Mouse (Mus musculus) forebrain, postnatal 0 days (tissue): Measurements from ENCODE around the gene Tomm20. TPM values are rescaled to one million over a fixed set of nuclear protein-coding genes. Genes with fewer than 3 reads are reported as not detected.
A peak's percentile ranks its signal among the peaks of the same experiment; 100 is the strongest.

Experiments
- ATAC-seq: fragments of 200-750 bp; cut with Nextera tagmentation; 2 replicates; pipeline ENCODE4 v1.8.0; 2017; ENCODE audit warnings: mild to moderate bottlenecking, moderate library complexity
- DNase-seq: peaks from one replicate; pipeline ENCODE4 v3.0.0-alpha.2; 2015
- H3K27ac ChIP-seq: fragments of 300-500 bp; sonication (generic); 2 replicates; pipeline ENCODE4 v1.5.1; 2014; ENCODE audit warnings: low read depth, mild to moderate bottlenecking, antibody characterized with exemption, low read length, moderate library complexity, mixed read lengths
- H3K27me3 ChIP-seq: fragments of 300-500 bp; sonication (generic); 2 replicates; pipeline ENCODE4 v1.6.1; 2014; ENCODE audit warnings: mild to moderate bottlenecking, low read length, mixed read lengths; ENCODE audit not compliant: insufficient read depth
- H3K36me3 ChIP-seq: fragments of 300-500 bp; sonication (generic); 2 replicates; pipeline ENCODE4 v1.6.1; 2014; ENCODE audit warnings: mild to moderate bottlenecking, moderate library complexity; ENCODE audit not compliant: insufficient read depth
- H3K4me1 ChIP-seq: fragments of 300-500 bp; sonication (generic); 2 replicates; pipeline ENCODE4 v1.6.1; 2014; ENCODE audit warnings: antibody characterized with exemption; ENCODE audit not compliant: insufficient read depth
- H3K4me2 ChIP-seq: fragments of 300-500 bp; sonication (generic); 2 replicates; pipeline ENCODE4 v1.6.1; 2014; ENCODE audit warnings: low read depth, mild to moderate bottlenecking, moderate library complexity
- H3K4me3 ChIP-seq: fragments of 300-500 bp; sonication (generic); 2 replicates; pipeline ENCODE4 v1.5.1; 2014; ENCODE audit warnings: low read depth, low read length, mixed read lengths
- H3K9ac ChIP-seq: fragments of 300-500 bp; sonication (generic); 2 replicates; pipeline ENCODE4 v1.6.1; 2014; ENCODE audit warnings: mild to moderate bottlenecking
- H3K9me3 ChIP-seq: fragments of 300-500 bp; sonication (generic); 2 replicates; pipeline ENCODE4 v1.6.1; 2016; ENCODE audit warnings: low read length
- CTCF ChIP-seq: sonication (generic); IDR thresholded peaks from 2 replicates; pipeline ENCODE4 v1.5.1; 2016; ENCODE audit warnings: antibody characterized with exemption, control low read depth, low read depth
- WGBS: fragments of 180-500 bp; shearing (Covaris S2); extraction: QIAGEN DNeasy Blood & Tissue Kit; methylation state at CpG from one replicate; pipeline ENCODE4 v1.1.7; 2014; 5-methylcytosine and 5-hydroxymethylcytosine counted together
- polyA plus RNA-seq: library from polyadenylated mRNA; unstranded; fragments of >200 nt; fragmentation: Nextera tagmentation; extraction: Ambion mirVana; gene quantifications from 2 replicates; pipeline ENCODE4 v1.2.1, GENCODE M21; 2015
- total RNA-seq: library from RNA; depleted of rRNA; stranded (reverse); fragments of >200 nt; gene quantifications from 2 replicates; pipeline ENCODE4 v1.2.3, GENCODE M21; 2014; rRNA removed

The Tomm20 gene
- total RNA-seq (181 and 195 TPM in 2 replicates), polyA plus RNA-seq (228 and 256 TPM in 2 replicates)

DNA sequence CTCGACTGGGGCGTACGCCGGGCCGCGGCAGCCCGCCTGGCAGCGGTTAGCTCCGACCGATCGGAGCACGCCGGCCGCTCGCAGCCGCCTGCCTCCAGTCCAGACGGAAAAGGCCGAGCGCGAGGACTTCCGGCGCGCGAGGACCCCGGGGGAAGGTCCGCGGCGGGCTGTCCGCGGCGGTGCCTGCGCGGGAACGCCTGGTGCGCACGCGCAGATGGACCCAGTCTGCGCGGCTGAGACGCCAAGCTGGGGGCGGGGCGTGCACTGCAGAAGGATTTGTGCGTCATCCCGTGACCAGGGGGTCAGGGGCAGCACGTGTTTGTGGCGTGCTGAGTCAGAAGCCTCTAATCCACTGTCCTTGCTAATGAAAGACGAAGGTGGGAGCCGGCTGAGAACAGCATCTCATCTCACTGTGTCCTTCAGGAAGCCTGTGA lies at the start of gene Tomm20:
TSS of gene Tomm20 (minus strand) at position 115 of the 434 bp plus-strand sequence.
- H3K4me3 ChIP-seq: peak within 1 kb of the TSS; percentile 65
- no peak for TF ChIP-seq CTCF
- H3K36me3 ChIP-seq: peaks cover 12% of the 10 kb centered on the region
- WGBS: 1% methylated on average over 48 of the region's 48 CpGs
- H3K9me3 ChIP-seq: no peaks in the 10 kb centered on the region
- DNase-seq (peak; percentile 99), ATAC-seq (peak; percentile 94)
- H3K4me1 ChIP-seq: peaks cover 6% of the 10 kb centered on the region
- H3K9ac ChIP-seq: peak within 1 kb of the TSS; percentile 85
- peak within 1 kb of the TSS; percentile 86 for H3K27ac ChIP-seq
- peak within 1 kb of the TSS; percentile 90 for H3K4me2 ChIP-seq
- no peaks in the 10 kb centered on the region for H3K27me3 ChIP-seq

DNA sequence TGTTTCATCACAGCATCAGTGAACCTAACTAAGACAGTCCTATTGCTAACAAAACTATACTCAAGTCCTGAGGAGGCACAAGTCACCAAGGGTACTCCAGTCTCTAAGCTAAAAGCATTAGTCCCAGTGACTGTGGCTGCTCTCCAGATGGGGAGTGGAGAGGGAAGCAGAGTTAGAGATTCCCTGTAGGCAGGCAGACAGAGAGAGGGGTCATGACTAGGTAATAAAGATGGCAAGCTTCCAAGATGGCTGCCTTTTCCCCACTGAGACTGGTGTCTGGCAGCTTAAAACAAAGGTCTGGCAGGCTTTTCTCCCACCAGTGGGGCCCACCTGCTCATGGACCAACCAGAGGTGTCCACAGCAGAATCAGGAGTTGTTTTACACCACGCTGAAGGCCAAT lies 48.9 kb upstream of the Tomm20 start:
- 13% methylated on average over 1 of the region's 1 CpGs for WGBS

DNA sequence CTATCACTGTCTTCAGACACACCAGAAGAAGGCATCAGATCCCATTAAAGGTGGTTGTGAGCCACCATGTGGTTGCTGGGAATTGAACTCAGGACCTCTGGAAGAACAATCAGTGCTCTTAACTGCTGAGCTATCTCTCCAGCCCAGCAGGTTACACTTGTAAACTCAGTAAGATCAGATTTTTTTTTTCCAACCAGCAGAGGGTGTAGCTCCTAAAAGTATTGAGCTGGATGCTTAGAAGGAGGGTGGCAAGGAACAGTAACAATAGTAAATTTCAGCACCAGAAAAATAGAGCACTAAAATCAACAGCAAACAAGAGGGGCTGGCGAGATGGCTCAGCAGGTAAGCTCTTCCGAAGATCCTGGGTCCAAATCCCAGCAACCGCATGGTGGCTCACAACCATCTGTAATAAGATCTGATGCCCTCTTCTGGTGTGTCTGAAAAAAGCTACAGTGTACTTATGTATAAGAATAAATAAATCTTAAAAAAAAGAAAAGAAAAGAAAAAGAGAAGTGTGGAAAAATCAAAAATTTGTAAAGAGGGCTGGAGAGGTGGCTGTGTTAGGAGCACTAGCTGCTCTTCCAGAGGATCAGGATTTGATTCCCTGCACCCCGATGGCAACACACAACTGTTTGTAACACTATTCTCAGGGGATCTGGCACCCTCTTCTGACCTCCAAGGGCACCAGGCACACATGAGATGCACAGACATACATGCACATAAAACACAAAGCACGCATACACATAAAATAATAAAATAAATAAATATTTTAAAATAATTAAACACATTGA lies 43.9 kb upstream of the Tomm20 start:
- Histone ChIP-seq H3K4me3 (no peak overlapping the region), H3K9ac (no peak overlapping the region), H3K4me1 (no peaks in the 10 kb centered on the region), H3K9me3 (no peaks in the 10 kb centered on the region), H3K36me3 (no peaks in the 10 kb centered on the region), H3K27ac (no peak overlapping the region), H3K27me3 (no peaks in the 10 kb centered on the region), H3K4me2 (no peak overlapping the region)
- WGBS: 75% methylated on average over 5 of the region's 5 CpGs
- no peak for ATAC-seq
- peak; percentile 57 for DNase-seq
- peak; percentile 43 for TF ChIP-seq CTCF

More for the DNA sequence above, 48.9 kb upstream of the Tomm20 start:
- Histone ChIP-seq H3K36me3 (no peaks in the 10 kb centered on the region), H3K27ac (no peak overlapping the region), H3K9ac (no peak overlapping the region), H3K4me3 (no peak overlapping the region), H3K9me3 (no peaks in the 10 kb centered on the region), H3K27me3 (no peaks in the 10 kb centered on the region), H3K4me2 (no peak overlapping the region), H3K4me1 (no peaks in the 10 kb centered on the region)
- no peak for TF ChIP-seq CTCF
- DNase-seq (no peak), ATAC-seq (no peak)

DNA sequence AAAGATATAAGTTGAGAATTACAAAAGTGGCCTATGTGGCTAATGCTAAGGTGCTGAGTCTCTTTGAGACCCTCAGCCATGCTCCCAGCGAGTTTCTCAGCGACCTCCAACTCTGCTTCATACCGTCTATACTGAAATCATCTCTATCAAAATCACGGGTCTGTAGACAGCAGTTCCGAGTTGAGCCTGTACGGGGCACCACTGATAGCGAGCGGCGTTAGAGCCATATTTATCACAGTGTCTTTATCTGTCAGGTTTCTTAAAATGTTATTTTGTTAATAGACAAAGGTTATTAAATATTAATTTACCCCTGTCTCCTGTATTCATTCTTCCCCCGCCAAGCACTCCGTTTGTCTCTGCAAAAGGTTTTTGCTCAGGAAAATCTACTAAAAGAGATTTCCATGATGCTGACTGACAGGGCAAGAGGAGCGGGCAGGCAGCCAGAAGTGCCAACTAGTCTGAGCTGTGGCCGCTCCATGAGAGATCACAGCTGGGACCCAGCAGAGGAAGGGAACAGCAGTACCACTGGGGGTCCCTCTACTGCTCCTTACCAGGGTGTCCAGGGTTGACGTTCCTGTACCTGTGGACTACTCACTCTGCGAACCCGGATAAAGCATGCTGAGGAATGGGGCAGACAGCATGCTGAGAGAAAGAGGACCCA lies 42.8 kb upstream of the Tomm20 start:
- WGBS: 61% methylated on average over 16 of the region's 16 CpGs
- Histone ChIP-seq H3K4me2 (no peak overlapping the region), H3K9me3 (no peaks in the 10 kb centered on the region), H3K36me3 (no peaks in the 10 kb centered on the region), H3K27ac (no peak overlapping the region), H3K27me3 (no peaks in the 10 kb centered on the region), H3K9ac (no peak overlapping the region), H3K4me3 (no peak overlapping the region), H3K4me1 (no peaks in the 10 kb centered on the region)
- DNase-seq (no peak), ATAC-seq (no peak)
- TF ChIP-seq CTCF: no peak

DNA sequence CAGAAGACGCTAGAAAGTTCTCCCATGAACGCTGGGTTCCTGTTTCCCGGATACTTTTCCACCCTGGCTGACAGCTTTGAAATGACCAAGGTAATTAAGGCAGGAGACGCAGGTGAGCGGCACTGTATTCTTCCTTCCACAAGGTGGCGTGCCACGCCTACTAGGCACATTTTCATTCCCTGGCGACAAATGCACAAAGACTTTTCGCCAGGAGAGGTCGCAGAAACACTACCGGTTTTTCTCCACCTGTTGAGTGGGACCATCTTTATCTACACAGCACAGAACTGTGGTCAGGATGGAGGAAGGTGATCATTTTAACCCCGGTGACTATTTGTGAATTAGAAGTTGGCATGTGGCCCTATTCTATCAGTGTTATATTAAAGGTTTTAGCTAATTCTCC lies 40.9 kb upstream of the Tomm20 start:
- H3K27ac ChIP-seq: no peak overlapping the region
- H3K4me3 ChIP-seq: no peak overlapping the region
- ATAC-seq (peak; percentile 60), DNase-seq (peak; percentile 89)
- H3K9me3 ChIP-seq: no peaks in the 10 kb centered on the region
- H3K4me1 ChIP-seq: no peaks in the 10 kb centered on the region
- H3K36me3 ChIP-seq: no peaks in the 10 kb centered on the region
- no peak overlapping the region for H3K4me2 ChIP-seq
- H3K27me3 ChIP-seq: no peaks in the 10 kb centered on the region
- TF ChIP-seq CTCF: peak; percentile 100
- H3K9ac ChIP-seq: no peak overlapping the region
- WGBS: 3% methylated on average over 12 of the region's 12 CpGs

DNA sequence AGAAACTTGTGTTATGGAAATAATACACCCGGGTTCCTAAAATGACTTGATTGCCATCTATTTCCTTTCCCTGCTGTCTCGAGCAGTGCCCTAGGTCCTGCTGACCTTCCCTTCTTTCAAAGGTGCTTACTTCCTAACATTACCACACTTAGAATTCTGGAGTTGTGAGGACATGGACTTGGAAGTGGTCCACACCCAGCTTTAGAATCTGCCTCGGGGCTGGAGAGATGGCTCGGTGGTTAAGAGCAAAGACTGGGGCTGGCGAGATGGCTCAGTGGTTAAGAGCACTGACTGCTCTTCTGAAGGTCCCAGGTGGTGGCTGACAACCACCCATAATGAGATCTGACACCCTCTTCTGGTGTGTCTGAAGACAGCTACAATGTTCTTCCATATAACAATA lies 34.4 kb upstream of the Tomm20 start:
- TF ChIP-seq CTCF: no peak
- no peak overlapping the region for H3K4me2 ChIP-seq
- H3K4me1 ChIP-seq: no peaks in the 10 kb centered on the region
- no peaks in the 10 kb centered on the region for H3K36me3 ChIP-seq
- no peak overlapping the region for H3K27ac ChIP-seq
- WGBS: 62% methylated on average over 5 of the region's 5 CpGs
- H3K4me3 ChIP-seq: no peak overlapping the region
- H3K9me3 ChIP-seq: no peaks in the 10 kb centered on the region
- ATAC-seq (no peak), DNase-seq (no peak)
- no peak overlapping the region for H3K9ac ChIP-seq
- peaks cover 3% of the 10 kb centered on the region; the same call in 1 of the 2 replicates for H3K27me3 ChIP-seq
